Mouse (Mus musculus): Measurements from ENCODE around the gene Atxn10. TPM values are rescaled to one million over a fixed set of nuclear protein-coding genes. Genes with fewer than 3 reads are reported as not detected.
A peak's percentile ranks its signal among the peaks of the same experiment; 100 is the strongest.

Gene Atxn10
- total RNA-seq (2018; cell fraction: chromatin; rRNA removed): 10 to 100 TPM; 12.7 to 81.7 (median 48.5) TPM
- total RNA-seq (2018; cell fraction: cytosol; rRNA removed): 100 to 1,000 TPM in 1 of 26 experiments, 10 to 100 TPM in 25; 49.9 to 101 (median 72.3) TPM
- total RNA-seq (2018; cell fraction: nucleus; rRNA removed): 10 to 100 TPM; 21.6 to 67.1 (median 31.9) TPM
- polyA plus RNA-seq (2018): 72.4 to 117 TPM (median 107 TPM) in 3 replicates

DNA sequence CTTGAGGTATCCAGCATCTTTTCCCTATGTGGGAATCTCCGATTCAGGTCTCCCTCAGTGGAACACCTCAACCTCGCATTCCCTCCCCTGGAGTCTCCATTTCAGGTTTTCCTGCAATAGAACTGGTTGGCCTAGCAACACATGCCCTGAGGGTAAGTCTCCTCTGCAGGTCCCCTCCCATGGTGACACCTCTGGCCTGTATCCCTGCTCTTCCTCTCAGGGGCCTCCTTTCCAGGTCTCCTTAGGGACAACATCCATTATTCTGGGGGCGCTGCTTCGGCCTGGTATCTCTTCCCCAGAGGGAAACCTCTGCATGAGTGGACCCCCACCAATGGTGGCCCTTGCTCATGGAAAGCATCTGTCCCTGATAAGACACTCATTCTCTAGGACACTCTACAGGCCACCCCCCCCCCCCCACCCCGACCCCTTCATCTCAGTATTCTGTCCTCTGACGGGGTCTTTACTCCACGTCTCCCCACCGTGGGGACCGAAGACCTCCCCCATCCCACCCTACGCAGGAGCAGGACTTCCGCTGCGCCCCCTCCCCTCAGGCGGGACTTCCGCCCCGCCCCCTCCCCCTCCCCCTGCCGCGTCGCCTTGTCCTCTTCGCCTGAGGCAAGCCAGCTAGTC, at the start of gene Atxn10:
Atxn10 (plus strand) TSS at position 575 of the 630 bp plus-strand sequence.
- H3K79me2 ChIP-seq (ENCODE audit: inconsistent target): peaks cover 40% of the 10 kb centered on the region
- peak within 1 kb of the TSS; percentile 52 for H3K4me3 ChIP-seq (ENCODE audit: inconsistent target)
- H3K27ac ChIP-seq: peak within 1 kb of the TSS; percentile 59
- WGBS (ENCODE audit: missing documents): 28% methylated on average over 13 of the region's 19 CpGs
- H3K36me3 ChIP-seq (ENCODE audit: inconsistent target): no peaks in the 10 kb centered on the region

DNA sequence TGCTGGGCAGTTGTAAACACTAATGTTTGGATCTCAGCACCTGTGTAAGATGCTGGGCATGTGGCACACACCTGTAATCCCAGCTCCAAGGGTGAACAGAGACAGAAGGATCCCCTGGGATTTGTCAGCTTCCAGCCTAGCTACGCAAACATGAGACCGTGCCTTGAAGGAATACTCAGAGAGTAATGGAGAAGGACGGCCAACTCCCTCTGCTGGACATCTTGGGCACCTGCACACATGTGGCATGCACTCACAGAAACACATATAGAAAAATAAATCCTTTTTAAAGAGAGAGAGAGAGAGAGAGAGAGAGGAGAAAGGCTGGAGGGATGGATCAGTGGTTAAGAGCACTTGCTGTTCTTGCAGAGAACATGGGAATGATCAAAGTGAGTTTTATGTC, 41.4 kb upstream of the Atxn10 start:
- Histone ChIP-seq H3K4me3 (ENCODE audit: inconsistent target) (no peak overlapping the region), H3K27ac (no peak overlapping the region), H3K36me3 (ENCODE audit: inconsistent target) (no peaks in the 10 kb centered on the region), H3K79me2 (ENCODE audit: inconsistent target) (no peaks in the 10 kb centered on the region)
- 88% methylated on average over 3 of the region's 3 CpGs for WGBS (ENCODE audit: missing documents)

GRCm38 (mm10) chr15:85295544-85295943, 40.5 kb upstream of the Atxn10 start:
- WGBS (ENCODE audit: missing documents): 92% methylated on average over 8 of the region's 8 CpGs
- H3K79me2 ChIP-seq (ENCODE audit: inconsistent target): no peaks in the 10 kb centered on the region
- no peak overlapping the region for H3K4me3 ChIP-seq (ENCODE audit: inconsistent target)
- no peak overlapping the region for H3K27ac ChIP-seq
- H3K36me3 ChIP-seq (ENCODE audit: inconsistent target): no peaks in the 10 kb centered on the region

- no peaks in the 10 kb centered on the region for H3K36me3 ChIP-seq (ENCODE audit: inconsistent target)
- WGBS (ENCODE audit: missing documents): 72% methylated on average over 2 of the region's 2 CpGs
- H3K4me3 ChIP-seq (ENCODE audit: inconsistent target): no peak overlapping the region
- H3K79me2 ChIP-seq (ENCODE audit: inconsistent target): no peaks in the 10 kb centered on the region
- no peak overlapping the region for H3K27ac ChIP-seq
Observed at GRCm38 (mm10) chr15:85295977-85296376, 40.1 kb upstream of the Atxn10 start.

DNA sequence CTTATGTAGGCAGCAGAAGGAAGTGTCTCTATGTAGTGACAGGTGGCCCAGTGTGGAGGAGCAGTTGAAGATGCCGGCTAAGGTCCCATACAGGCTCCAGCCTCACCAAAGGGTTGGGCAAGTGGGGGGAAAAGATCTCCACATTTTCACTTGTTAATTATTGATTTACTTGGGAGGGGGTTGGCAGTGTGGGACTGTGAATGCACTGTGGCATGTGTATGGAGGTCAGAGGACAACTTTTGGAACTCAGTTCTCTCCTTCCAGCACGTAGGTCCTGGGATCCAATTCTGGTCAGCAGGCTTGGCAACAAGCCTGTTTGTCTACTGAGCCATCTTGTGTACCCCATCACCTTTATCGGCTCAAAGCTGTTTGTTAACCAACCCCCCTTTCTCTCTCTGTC, 39.5 kb upstream of the Atxn10 start:
- no peak overlapping the region for H3K27ac ChIP-seq
- no peaks in the 10 kb centered on the region for H3K36me3 ChIP-seq (ENCODE audit: inconsistent target)
- H3K4me3 ChIP-seq (ENCODE audit: inconsistent target): no peak overlapping the region
- no peaks in the 10 kb centered on the region for H3K79me2 ChIP-seq (ENCODE audit: inconsistent target)
- 82% methylated on average over 3 of the region's 3 CpGs for WGBS (ENCODE audit: missing documents)

GRCm38 (mm10) chr15:85298167-85298781, 37.8 kb upstream of the Atxn10 start:
- Histone ChIP-seq H3K27ac (no peak overlapping the region), H3K36me3 (ENCODE audit: inconsistent target) (no peaks in the 10 kb centered on the region), H3K4me3 (ENCODE audit: inconsistent target) (no peak overlapping the region), H3K79me2 (ENCODE audit: inconsistent target) (no peaks in the 10 kb centered on the region)
- WGBS (ENCODE audit: missing documents): 69% methylated on average over 17 of the region's 17 CpGs

DNA sequence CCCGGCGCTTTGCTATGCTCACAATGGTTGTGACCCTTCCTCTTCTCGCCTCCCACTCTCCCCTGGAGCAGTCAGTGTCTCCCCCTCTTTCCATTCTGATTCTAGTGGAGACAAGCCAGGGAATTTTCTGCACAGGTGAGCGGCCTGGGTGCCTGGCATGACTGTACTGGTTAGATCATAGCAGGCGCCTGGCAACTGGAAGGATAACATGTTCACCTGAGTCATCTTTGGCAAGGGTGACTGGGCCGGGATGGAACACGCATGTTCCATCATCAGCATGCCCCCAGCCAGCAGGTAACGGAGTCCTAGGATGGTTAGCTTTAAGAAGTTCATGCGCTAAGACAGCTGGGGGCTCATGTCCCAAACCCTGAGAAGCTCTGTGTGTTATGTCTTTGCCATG, 37.1 kb upstream of the Atxn10 start:
- Histone ChIP-seq H3K4me3 (ENCODE audit: inconsistent target) (no peak overlapping the region), H3K27ac (no peak overlapping the region), H3K36me3 (ENCODE audit: inconsistent target) (no peaks in the 10 kb centered on the region), H3K79me2 (ENCODE audit: inconsistent target) (no peaks in the 10 kb centered on the region)
- WGBS (ENCODE audit: missing documents): 91% methylated on average over 9 of the region's 9 CpGs

DNA sequence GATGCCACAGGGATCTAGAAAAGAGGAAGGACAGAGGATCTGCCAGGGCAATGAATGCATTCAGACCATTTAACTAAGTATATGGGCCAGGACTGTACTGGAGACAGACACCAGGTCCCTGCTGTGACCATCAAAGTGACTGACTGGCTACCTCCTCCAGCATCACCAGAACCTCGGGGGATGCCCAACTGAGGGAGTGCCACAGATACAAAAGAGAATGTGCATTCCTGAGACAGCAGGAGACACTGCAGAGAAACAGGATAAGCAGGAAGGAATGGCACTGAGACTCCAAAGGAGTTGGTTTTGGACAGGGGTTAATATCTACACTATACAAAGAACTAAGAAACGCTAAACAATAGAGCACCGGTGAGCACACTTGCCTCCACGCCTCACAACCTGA, 32.8 kb upstream of the Atxn10 start:
- H3K4me3 ChIP-seq (ENCODE audit: inconsistent target): no peak overlapping the region
- H3K36me3 ChIP-seq (ENCODE audit: inconsistent target): no peaks in the 10 kb centered on the region
- H3K79me2 ChIP-seq (ENCODE audit: inconsistent target): no peaks in the 10 kb centered on the region
- no peak overlapping the region for H3K27ac ChIP-seq
- WGBS (ENCODE audit: missing documents): 93% methylated on average over 4 of the region's 4 CpGs

GRCm38 (mm10) chr15:85303976-85304375, 32.1 kb upstream of the Atxn10 start:
- Histone ChIP-seq H3K79me2 (ENCODE audit: inconsistent target) (no peaks in the 10 kb centered on the region), H3K36me3 (ENCODE audit: inconsistent target) (no peaks in the 10 kb centered on the region), H3K4me3 (ENCODE audit: inconsistent target) (no peak overlapping the region), H3K27ac (no peak overlapping the region)
- 90% methylated on average over 4 of the region's 4 CpGs for WGBS (ENCODE audit: missing documents)

DNA sequence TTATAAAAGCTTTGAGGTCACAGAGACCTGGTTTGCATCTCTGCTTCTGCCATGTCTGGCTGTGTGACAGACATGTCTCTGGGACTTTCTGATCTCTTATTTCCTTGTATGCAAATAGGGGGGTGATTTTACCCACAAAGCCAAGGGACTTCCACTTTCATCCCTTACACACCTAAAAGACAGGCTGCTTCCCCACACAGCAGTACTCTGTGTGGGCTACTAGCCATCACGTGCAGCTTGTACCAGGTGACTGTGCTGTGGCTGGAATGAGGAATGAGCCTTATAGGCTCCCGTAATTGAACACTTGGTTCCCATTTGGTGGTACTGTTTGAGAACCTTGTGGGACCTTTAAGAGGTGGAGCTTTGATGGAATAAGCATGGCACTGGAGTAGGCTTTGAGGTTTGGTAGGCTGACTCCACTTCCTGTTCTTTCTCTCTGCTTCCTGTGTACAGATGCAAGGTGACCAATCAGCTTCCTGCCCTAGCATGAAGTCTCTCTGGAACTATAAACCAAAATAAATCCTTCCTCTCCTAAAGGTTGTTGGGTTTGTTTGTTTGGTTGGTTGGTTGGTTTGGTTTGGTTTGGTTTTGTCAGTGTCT, 28.9 kb upstream of the Atxn10 start:
- Histone ChIP-seq H3K79me2 (ENCODE audit: inconsistent target) (no peaks in the 10 kb centered on the region), H3K4me3 (ENCODE audit: inconsistent target) (no peak overlapping the region), H3K36me3 (ENCODE audit: inconsistent target) (no peaks in the 10 kb centered on the region), H3K27ac (no peak overlapping the region)
- WGBS (ENCODE audit: missing documents): 100% methylated on average over 2 of the region's 2 CpGs

- Histone ChIP-seq H3K79me2 (ENCODE audit: inconsistent target) (no peaks in the 10 kb centered on the region), H3K4me3 (ENCODE audit: inconsistent target) (no peak overlapping the region), H3K27ac (no peak overlapping the region), H3K36me3 (ENCODE audit: inconsistent target) (no peaks in the 10 kb centered on the region)
- WGBS (ENCODE audit: missing documents): 92% methylated on average over 9 of the region's 10 CpGs
Observed at GRCm38 (mm10) chr15:85311058-85311657, 24.9 kb upstream of the Atxn10 start.

GRCm38 (mm10) chr15:85315378-85316025, 20.5 kb upstream of the Atxn10 start:
- Histone ChIP-seq H3K27ac (no peak overlapping the region), H3K4me3 (ENCODE audit: inconsistent target) (no peak overlapping the region), H3K79me2 (ENCODE audit: inconsistent target) (no peaks in the 10 kb centered on the region), H3K36me3 (ENCODE audit: inconsistent target) (no peaks in the 10 kb centered on the region)
- WGBS (ENCODE audit: missing documents): 33% methylated on average over 12 of the region's 13 CpGs

DNA sequence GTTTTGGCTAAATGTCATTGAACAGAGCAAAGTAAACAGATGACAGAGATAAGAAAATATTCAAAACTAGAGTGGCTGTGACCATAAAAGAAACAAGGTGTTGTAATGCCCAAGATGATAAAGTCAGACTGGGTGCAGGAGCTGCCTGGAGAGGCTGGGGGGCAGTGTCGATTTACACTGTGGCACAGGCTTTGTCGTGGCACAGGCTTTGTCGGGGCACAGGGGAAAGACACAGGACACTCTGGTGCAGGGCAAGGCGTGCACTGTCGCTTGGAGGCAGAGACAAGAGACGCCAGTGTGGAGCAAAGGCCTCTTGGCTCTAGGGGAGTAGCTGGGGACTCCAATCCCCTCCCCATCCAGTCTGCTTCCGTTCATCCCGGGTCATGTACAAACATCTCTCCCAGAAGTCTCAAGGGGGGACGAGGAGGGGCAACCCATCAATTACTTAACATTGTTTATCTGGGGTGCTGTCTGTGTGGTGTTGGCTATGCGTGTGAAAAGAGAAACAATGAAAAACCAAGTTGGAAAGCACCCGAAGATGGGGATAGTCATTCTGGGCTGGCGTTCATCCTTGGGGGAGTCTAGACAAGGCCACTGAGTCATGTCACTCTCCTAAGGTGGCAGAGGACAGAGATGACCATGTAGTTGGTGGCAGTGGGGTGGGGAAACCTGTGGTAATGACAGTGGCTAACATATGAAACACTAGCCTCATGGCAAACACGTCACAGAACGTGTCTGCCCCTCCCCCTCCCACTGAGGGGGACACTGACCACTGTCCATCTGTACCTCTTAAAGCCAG, 19.5 kb upstream of the Atxn10 start:
- no peaks in the 10 kb centered on the region for H3K79me2 ChIP-seq (ENCODE audit: inconsistent target)
- H3K27ac ChIP-seq: no peak overlapping the region
- WGBS (ENCODE audit: missing documents): 74% methylated on average over 14 of the region's 14 CpGs
- no peak overlapping the region for H3K4me3 ChIP-seq (ENCODE audit: inconsistent target)
- no peaks in the 10 kb centered on the region for H3K36me3 ChIP-seq (ENCODE audit: inconsistent target)
